Mouse (Mus musculus) erythroblast, embryonic 14.5 days (primary cell): Measurements from ENCODE around the gene Tbcd.

ENCODE experiments used
- GATA1 ChIP-seq: IDR thresholded peaks from 2 replicates; pipeline ENCODE4 v1.6.1; 2012; ENCODE audit warnings: low read length, inconsistent platforms, mixed read lengths
- TAL1 ChIP-seq: IDR thresholded peaks from 3 replicates; pipeline ENCODE4 v1.6.1; 2012; ENCODE audit warnings: low read length, inconsistent platforms, mixed read lengths

DNA sequence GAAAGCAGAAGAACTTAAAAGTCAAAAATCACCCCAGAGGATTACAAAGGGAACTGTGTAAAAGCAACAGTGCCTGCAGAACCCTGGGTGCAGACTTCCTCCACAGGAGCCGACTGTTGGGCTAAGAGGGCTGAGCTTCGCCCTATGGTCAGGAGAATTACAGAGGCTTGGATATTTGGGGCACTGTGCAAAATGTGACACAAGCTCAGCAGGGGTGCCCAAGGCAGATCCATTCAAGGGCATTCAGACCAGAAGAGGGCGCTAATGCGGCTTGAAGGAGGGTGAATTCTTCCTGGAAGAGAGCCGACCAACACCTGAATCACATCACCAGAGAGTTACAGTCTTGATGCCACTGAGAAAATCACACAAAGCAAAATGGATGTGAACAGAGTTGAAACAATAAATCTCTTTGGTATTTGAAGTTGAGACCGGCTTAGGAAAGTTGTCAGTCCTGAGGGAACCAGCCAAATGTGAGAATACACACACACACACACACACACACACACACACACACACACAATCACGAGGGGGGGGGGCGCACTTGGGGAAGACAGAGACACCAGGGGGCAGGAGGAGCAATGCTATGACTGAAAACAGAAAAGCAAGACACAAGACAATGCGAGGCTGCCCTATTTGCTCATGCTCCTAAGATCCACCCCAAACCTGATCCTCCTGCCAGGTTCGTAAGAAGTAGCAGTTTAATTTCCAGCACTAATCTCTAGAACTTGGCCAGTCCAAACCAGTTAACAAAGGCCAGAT is 201.0 kb downstream of the Tbcd start:
- no peak for TF ChIP-seq GATA1
- TF ChIP-seq TAL1 = no peak
